22 mouse cellular contexts compared by ENCODE assay signal in genomic region chr7:128513512-128513911, GRCm38 (mm10). TPM values are rescaled to one million over a fixed set of nuclear protein-coding genes. Genes with fewer than 3 reads are reported as not detected.
A peak's percentile ranks its signal among the peaks of the same experiment; 100 is the strongest.
DNase-seq lines count a peak whose midpoint lies in the region; ATAC-seq lines count a peak whose summit lies in the region.
"Had no signal": no experiment of that assay in that cellular context is flagged by ENCODE, and none has a peak within 500 bp of the region (broad histone marks: within the 10 kb centered on the region; RNA-seq: fewer than 3 reads in every experiment).

No protein-coding gene starts in this region.

- H3K4me3 ChIP-seq in forebrain, embryonic 10.5 days: peak overlapping the region; percentile 3; the same call in 1 of the 2 replicates
- no peak overlapping the region for H3K4me3 ChIP-seq in forebrain, embryonic 13.5 days
- no peak overlapping the region for H3K4me3 ChIP-seq in kidney, embryonic 16.5 days (ENCODE audit: low read length)
- no peak overlapping the region for H3K4me3 ChIP-seq in limb, embryonic 10.5 days
- H3K4me3 ChIP-seq: heart, embryonic 12.5 days; left cerebral cortex, adult 2 months had no signal

- no peak overlapping the region for H3K4me2 ChIP-seq in forebrain, embryonic 13.5 days
- 0 out of 2 replicates have a peak overlapping the region, but pooled peaks have one; percentile 3 for H3K4me2 ChIP-seq in kidney, embryonic 16.5 days (replicated peaks; ENCODE audit: low read depth, low read length)
- H3K4me2 ChIP-seq: heart, embryonic 12.5 days; liver, embryonic 11.5 days had no signal

- 43% methylated on average over 7 of the region's 7 CpGs for WGBS in forebrain, embryonic 10.5 days
- WGBS in forebrain, embryonic 13.5 days: 35% methylated on average over 7 of the region's 7 CpGs
- WGBS in kidney, embryonic 16.5 days: 37% methylated on average over 7 of the region's 7 CpGs
- WGBS in limb, embryonic 10.5 days: 54% methylated on average over 7 of the region's 7 CpGs

- H3K36me3 ChIP-seq in forebrain, embryonic 10.5 days (replicated peaks): no peaks in the 10 kb centered on the region
- H3K36me3 ChIP-seq in forebrain, embryonic 13.5 days (ENCODE audit: poor library complexity, severe bottlenecking): no peaks in the 10 kb centered on the region
- H3K36me3 ChIP-seq in kidney, embryonic 16.5 days (ENCODE audit: insufficient read depth, low read length): no peaks in the 10 kb centered on the region
- no peaks in the 10 kb centered on the region for H3K36me3 ChIP-seq in limb, embryonic 10.5 days
- H3K36me3 ChIP-seq: heart, embryonic 12.5 days had no signal

- no peaks in the 10 kb centered on the region for H3K9me3 ChIP-seq in forebrain, embryonic 10.5 days
- no peaks in the 10 kb centered on the region for H3K9me3 ChIP-seq in forebrain, embryonic 13.5 days (replicated peaks)
- H3K9me3 ChIP-seq in kidney, embryonic 16.5 days (ENCODE audit: low read length): no peaks in the 10 kb centered on the region
- H3K9me3 ChIP-seq in limb, embryonic 10.5 days (replicated peaks): no peaks in the 10 kb centered on the region
- H3K9me3 ChIP-seq: heart, embryonic 12.5 days had no signal

- no peak for ATAC-seq in forebrain, embryonic 13.5 days
- no peak for ATAC-seq in kidney, embryonic 16.5 days (ENCODE audit: low FRiP score, low TSS enrichment)
- ATAC-seq: forebrain, embryonic 16.5 days; intestine, embryonic 16.5 days had no signal

- H3K4me1 ChIP-seq in forebrain, embryonic 10.5 days: peaks cover 19% of the 10 kb centered on the region
- no peaks in the 10 kb centered on the region for H3K4me1 ChIP-seq in forebrain, embryonic 13.5 days
- H3K4me1 ChIP-seq in kidney, embryonic 16.5 days (ENCODE audit: insufficient read depth, low read length): peaks cover 3% of the 10 kb centered on the region; the same call in 1 of the 2 replicates
- H3K4me1 ChIP-seq in limb, embryonic 10.5 days: peaks cover 26% of the 10 kb centered on the region

- H3K27ac ChIP-seq in forebrain, embryonic 10.5 days: peak overlapping the region; percentile 71
- H3K27ac ChIP-seq in forebrain, embryonic 13.5 days: no peak overlapping the region
- no peak overlapping the region for H3K27ac ChIP-seq in kidney, embryonic 16.5 days (ENCODE audit: low read length)
- peak overlapping the region; percentile 61 for H3K27ac ChIP-seq in limb, embryonic 10.5 days
- H3K27ac ChIP-seq: left cerebral cortex, adult 2 months had no signal

- no peak overlapping the region for H3K9ac ChIP-seq in forebrain, embryonic 13.5 days
- H3K9ac ChIP-seq in kidney, embryonic 16.5 days (replicated peaks; ENCODE audit: low read length): no peak overlapping the region
- H3K9ac ChIP-seq: heart, embryonic 12.5 days had no signal

- H3K27me3 ChIP-seq in forebrain, embryonic 10.5 days (ENCODE audit: poor library complexity, severe bottlenecking): peaks cover 4% of the 10 kb centered on the region; the same call in 1 of the 2 replicates
- no peaks in the 10 kb centered on the region for H3K27me3 ChIP-seq in forebrain, embryonic 13.5 days
- no peaks in the 10 kb centered on the region for H3K27me3 ChIP-seq in kidney, embryonic 16.5 days (ENCODE audit: insufficient read depth, low read length)
- H3K27me3 ChIP-seq in limb, embryonic 10.5 days (ENCODE audit: low read depth, poor library complexity, severe bottlenecking): no peaks in the 10 kb centered on the region; the same call in 1 of the 2 replicates
- H3K27me3 ChIP-seq: heart, embryonic 12.5 days had no signal

- no peak for DNase-seq in forebrain, embryonic 10.5 days (ENCODE audit: extremely low spot score, low spot score)
- no peak for DNase-seq in kidney, adult 18-20 months
- peak; percentile 52 for DNase-seq in embryo, embryonic 10.5 days (ENCODE audit: low spot score)
- DNase-seq in limb, embryonic 10.5 days (ENCODE audit: low spot score): no peak
- DNase-seq in adrenal gland, postnatal 14 days: no peak
- no peak for DNase-seq in ovary, adult 18-20 months (ENCODE audit: low spot score)
- DNase-seq: adrenal gland, postnatal 10 days; cerebellum, adult 8-10 months; cerebellum, postnatal 36 days; gastrocnemius, postnatal 10 days; heart, postnatal 10 days; layer of hippocampus, adult 9-11 months; left cerebral cortex, postnatal 4 days; lung, postnatal 10 days; thymus, postnatal 25 days had no signal

RNA-seq across cellular contexts. Expression of gene Bag3, which starts 9.9 kb away (rescaled TPM):
- 6.2 and 8.1 TPM in 2 replicates for polyA plus RNA-seq in forebrain, embryonic 10.5 days (2016; fragmentation: Nextera tagmentation; extraction: Ambion mirVana)
- polyA plus RNA-seq in forebrain, embryonic 13.5 days (2015; fragmentation: Nextera tagmentation; extraction: Ambion mirVana): 1.9 and 2.1 TPM in 2 replicates
- 11.7 and 15.8 TPM in 2 replicates for polyA plus RNA-seq in kidney, embryonic 16.5 days (2015; fragmentation: Nextera tagmentation; extraction: Ambion mirVana)
- polyA plus RNA-seq in limb, embryonic 10.5 days (2016; fragmentation: Nextera tagmentation; extraction: Ambion mirVana): 9.3 TPM in 2 replicates
- total RNA-seq in adrenal gland, postnatal 14 days (2021): 129 and 192 TPM in 2 replicates

RNA-seq across cellular contexts. Expression of gene Tial1, which starts 52.0 kb away (rescaled TPM):
- polyA plus RNA-seq in forebrain, embryonic 10.5 days (2016; fragmentation: Nextera tagmentation; extraction: Ambion mirVana): 27.1 and 27.8 TPM in 2 replicates
- 36.5 and 36.6 TPM in 2 replicates for polyA plus RNA-seq in forebrain, embryonic 13.5 days (2015; fragmentation: Nextera tagmentation; extraction: Ambion mirVana)
- polyA plus RNA-seq in kidney, embryonic 16.5 days (2015; fragmentation: Nextera tagmentation; extraction: Ambion mirVana): 22.2 and 25.6 TPM in 2 replicates
- 24.2 and 24.9 TPM in 2 replicates for polyA plus RNA-seq in limb, embryonic 10.5 days (2016; fragmentation: Nextera tagmentation; extraction: Ambion mirVana)
- total RNA-seq in adrenal gland, postnatal 14 days (2021): 92.5 and 95.3 TPM in 2 replicates

Comparison
In these comparisons a context has a peak if more than half of its experiments do, and no peak if none do; other contexts are left out.
1. H3K27ac ChIP-seq: peak in forebrain, embryonic 10.5 days (single experiment) and limb, embryonic 10.5 days (single experiment); none in forebrain, embryonic 13.5 days (single experiment) and kidney, embryonic 16.5 days (single experiment).